Mouse (Mus musculus) embryo, embryonic 11 days (tissue): ENCODE results near the gene Mief2.

Experiments used
- DNase-seq: peaks from one replicate; pipeline ENCODE4 v3.0.0-alpha.2; 2015

The Mief2 gene

DNA sequence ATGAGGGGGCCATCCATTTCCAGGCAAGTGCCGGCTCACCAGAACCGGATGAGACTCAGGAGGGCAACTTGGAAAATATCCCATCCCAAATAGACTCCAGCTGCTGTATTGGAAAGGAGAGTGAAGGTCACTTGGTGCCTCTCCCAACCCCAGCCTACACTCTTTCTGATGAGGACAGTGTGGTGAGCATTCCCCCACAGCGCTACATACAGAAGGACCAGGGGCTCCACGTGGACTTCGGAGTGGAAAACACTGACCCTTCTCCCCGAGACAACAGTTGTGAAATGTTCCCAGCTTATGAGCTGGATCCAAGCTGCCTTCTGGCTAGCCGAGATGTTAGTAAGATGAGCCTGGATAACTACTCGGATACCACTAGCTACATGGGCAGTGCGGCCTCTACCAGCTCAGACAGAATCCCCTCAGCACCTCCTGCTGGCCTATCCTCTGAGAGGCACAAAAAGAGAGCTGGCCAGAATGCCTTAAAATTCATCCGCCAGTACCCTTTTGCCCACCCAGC, 51.5 kb downstream of the Mief2 start:
- DNase-seq = no peak
